Mouse (Mus musculus) ES-Bruce4 (cell line): ENCODE measurements around the gene Col5a1. TPM values are rescaled to one million over a fixed set of nuclear protein-coding genes. Genes with fewer than 3 reads are reported as not detected.

Experiments used
- H3K27ac ChIP-seq: 2 replicates; pipeline ENCODE4 v1.5.1; 2012; ENCODE audit warnings: low read length, inconsistent platforms; ENCODE audit not compliant: insufficient read depth
- H3K27me3 ChIP-seq: 2 replicates; pipeline ENCODE4 v1.6.1; 2012; ENCODE audit warnings: mild to moderate bottlenecking, low read length, inconsistent platforms; ENCODE audit not compliant: control insufficient read depth, poor library complexity, insufficient read depth, severe bottlenecking
- H3K36me3 ChIP-seq: 2 replicates; pipeline ENCODE4 v1.6.1; 2012; ENCODE audit warnings: inconsistent platforms, mild to moderate bottlenecking, low read length, moderate library complexity; ENCODE audit not compliant: control insufficient read depth, poor library complexity, insufficient read depth, severe bottlenecking
- H3K4me1 ChIP-seq: one replicate; pipeline ENCODE4 v1.8.1; 2011; ENCODE audit warnings: low read length; ENCODE audit not compliant: control insufficient read depth, insufficient read depth
- H3K4me3 ChIP-seq: 2 replicates; pipeline ENCODE4 v1.5.1; 2011; ENCODE audit warnings: low read depth, mild to moderate bottlenecking, low read length
- H3K9ac ChIP-seq: 2 replicates; pipeline ENCODE4 v1.6.1; 2012; ENCODE audit warnings: low read depth, mild to moderate bottlenecking, inconsistent platforms; ENCODE audit not compliant: poor library complexity, severe bottlenecking
- H3K9me3 ChIP-seq: replicated peaks from 2 replicates; pipeline ENCODE4 v1.6.1; 2012; ENCODE audit warnings: mild to moderate bottlenecking, low read length, inconsistent platforms; ENCODE audit not compliant: control insufficient read depth, poor library complexity, insufficient read depth, severe bottlenecking
- CTCF ChIP-seq: IDR thresholded peaks from one replicate; pipeline ENCODE4 v1.8.1; 2011; ENCODE audit warnings: low read depth, low read length
- EP300 ChIP-seq: IDR thresholded peaks from 2 replicates; pipeline ENCODE4 v1.6.1; 2011; ENCODE audit warnings: low read depth, low read length; ENCODE audit not compliant: insufficient read depth
- POLR2A ChIP-seq: IDR thresholded peaks from one replicate; pipeline ENCODE4 v1.8.1; 2011; ENCODE audit warnings: low read length; ENCODE audit not compliant: insufficient read depth
- polyA plus RNA-seq: library from polyadenylated mRNA; stranded (reverse); fragments of >200 nt; gene quantifications from 2 replicates; pipeline ENCODE4 v1.2.4, GENCODE M21; 2011; ENCODE audit warnings: low read depth; ENCODE audit not compliant: missing spikeins, insufficient read depth, insufficient read length

Gene Col5a1
- polyA plus RNA-seq, 1 experiment: 19.3 TPM

- no peaks in the 10 kb centered on the region for H3K36me3 ChIP-seq
These were observed 68.7 kb downstream of the Col5a1 start for GRCm38 (mm10) chr2:27954924-27955323.

GRCm38 (mm10) chr2:27956751-27957150, 70.5 kb downstream of the Col5a1 start:
- no peak for TF ChIP-seq EP300
- no peak for TF ChIP-seq CTCF
- TF ChIP-seq POLR2A: no peak
- Histone ChIP-seq H3K27me3 (no peaks in the 10 kb centered on the region), H3K36me3 (no peaks in the 10 kb centered on the region), H3K9ac (no peak overlapping the region), H3K4me1 (no peaks in the 10 kb centered on the region), H3K27ac (no peak overlapping the region), H3K4me3 (no peak overlapping the region), H3K9me3 (no peaks in the 10 kb centered on the region)

More at GRCm38 (mm10) chr2:27954924-27955323, 68.7 kb downstream of the Col5a1 start:
- Histone ChIP-seq H3K27ac (no peak overlapping the region), H3K4me3 (no peak overlapping the region), H3K9ac (no peak overlapping the region), H3K4me1 (no peaks in the 10 kb centered on the region), H3K27me3 (no peaks in the 10 kb centered on the region), H3K9me3 (no peaks in the 10 kb centered on the region)
- TF ChIP-seq CTCF (no peak), EP300 (no peak), POLR2A (no peak)

GRCm38 (mm10) chr2:27957184-27957583, 71.0 kb downstream of the Col5a1 start:
- Histone ChIP-seq H3K27ac (no peak overlapping the region), H3K9ac (no peak overlapping the region), H3K4me3 (no peak overlapping the region), H3K4me1 (no peaks in the 10 kb centered on the region), H3K36me3 (no peaks in the 10 kb centered on the region), H3K27me3 (no peaks in the 10 kb centered on the region), H3K9me3 (no peaks in the 10 kb centered on the region)
- TF ChIP-seq CTCF (no peak), EP300 (no peak), POLR2A (no peak)

GRCm38 (mm10) chr2:27959275-27959674, 73.0 kb downstream of the Col5a1 start:
- no peaks in the 10 kb centered on the region for H3K36me3 ChIP-seq
- no peak for TF ChIP-seq POLR2A
- TF ChIP-seq CTCF: no peak

GRCm38 (mm10) chr2:27961190-27961589, 75.0 kb downstream of the Col5a1 start:
- Histone ChIP-seq H3K4me3 (no peak overlapping the region), H3K36me3 (no peaks in the 10 kb centered on the region), H3K27ac (no peak overlapping the region), H3K9ac (no peak overlapping the region), H3K9me3 (no peaks in the 10 kb centered on the region), H3K4me1 (no peaks in the 10 kb centered on the region), H3K27me3 (no peaks in the 10 kb centered on the region)
- TF ChIP-seq POLR2A (no peak), EP300 (no peak), CTCF (no peak)

More at GRCm38 (mm10) chr2:27959275-27959674, 73.0 kb downstream of the Col5a1 start:
- Histone ChIP-seq H3K27ac (no peak overlapping the region), H3K27me3 (no peaks in the 10 kb centered on the region), H3K9ac (no peak overlapping the region), H3K4me3 (no peak overlapping the region), H3K9me3 (no peaks in the 10 kb centered on the region), H3K4me1 (no peaks in the 10 kb centered on the region)

- H3K27ac ChIP-seq: no peak overlapping the region
- H3K9me3 ChIP-seq: no peaks in the 10 kb centered on the region
- no peaks in the 10 kb centered on the region for H3K4me1 ChIP-seq
- H3K36me3 ChIP-seq: no peaks in the 10 kb centered on the region
- TF ChIP-seq EP300 (no peak), CTCF (no peak), POLR2A (no peak)
- H3K9ac ChIP-seq: no peak overlapping the region
- H3K4me3 ChIP-seq: no peak overlapping the region
- no peaks in the 10 kb centered on the region for H3K27me3 ChIP-seq
These were observed 76.2 kb downstream of the Col5a1 start for GRCm38 (mm10) chr2:27962406-27962805.
